Mouse (Mus musculus) kidney, adult 2 months (tissue): ENCODE measurements at regions not wholly inside any gene's neighbourhood (a gene's known extent, or its start where the extent isn't known, plus 50 kb on each side); places are given as distances from the start of the nearest gene placed in this dataset.

Experiments
- CTCF ChIP-seq: fragments of 200-500 bp; conservative IDR thresholded peaks from 2 replicates; pipeline ENCODE4 v1.5.1; 2011; ENCODE audit warnings: low read depth, mild to moderate bottlenecking, control low read depth, low read length, moderate library complexity, mixed read lengths; ENCODE audit not compliant: insufficient read depth, insufficient read length
- POLR2A ChIP-seq: fragments of 200-500 bp; IDR thresholded peaks from one replicate; pipeline ENCODE4 v1.6.1; 2011; ENCODE audit warnings: low read depth, low read length, control low read depth

GRCm38 (mm10) chr1:81795399-81795798 is 437.5 kb upstream of the Gm9747 start:
- no peak for TF ChIP-seq CTCF
- TF ChIP-seq POLR2A: no peak
